Mouse (Mus musculus): ENCODE measurements around the gene Pacsin2. TPM values are rescaled to one million over a fixed set of nuclear protein-coding genes. Genes with fewer than 3 reads are reported as not detected.
"Not testable (repeated sequence)": the region's sequence is repeated elsewhere in the genome, so short reads cannot be mapped to it uniquely, and the experiment has no call there.

Pacsin2 gene
- polyA plus RNA-seq, 1 experiment from 2014 or later = 61.3 TPM

DNA sequence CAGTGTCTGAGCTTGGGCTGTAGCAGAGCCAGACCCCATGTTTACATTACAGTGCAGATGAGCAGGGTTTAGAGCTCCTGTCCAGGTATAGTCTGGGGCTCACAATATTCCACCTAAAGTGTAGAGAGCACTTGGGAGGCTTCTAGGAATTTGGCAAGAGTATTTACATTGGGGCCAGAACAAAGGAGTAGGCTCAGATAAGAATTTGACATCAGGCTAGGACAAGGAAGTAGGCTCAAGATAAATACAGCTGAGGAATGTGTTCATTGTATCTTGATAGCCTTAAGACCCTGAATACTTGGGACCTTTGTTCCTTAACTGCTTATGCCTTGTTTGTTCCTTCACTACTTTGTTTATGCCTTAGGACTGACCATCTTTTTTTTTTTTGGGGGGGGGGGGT lies 90.3 kb downstream of the Pacsin2 start:
- no peak overlapping the region for H3K4me2 ChIP-seq (ENCODE audit: low read length)
- no peaks in the 10 kb centered on the region for H3K9me3 ChIP-seq (replicated peaks; ENCODE audit: low read length)
- TF ChIP-seq CTCF (IDR thresholded peaks at IDR 0.05; ENCODE audit: low read depth) = no peak
- H3K27ac ChIP-seq = no peak overlapping the region
- H3K36me3 ChIP-seq (ENCODE audit: insufficient read depth, low read length) = peaks cover 24% of the 10 kb centered on the region
- H3K9ac ChIP-seq (ENCODE audit: low read depth, low read length) = no peak overlapping the region
- H3K27me3 ChIP-seq (ENCODE audit: insufficient read depth, low read length) = no peaks in the 10 kb centered on the region
- no peak for ATAC-seq (replicated peaks; ENCODE audit: low FRiP score, low read depth)
- no peaks in the 10 kb centered on the region for H3K4me1 ChIP-seq (replicated peaks; ENCODE audit: insufficient read depth, low read length)
- H3K4me3 ChIP-seq (replicated peaks; ENCODE audit: low read depth, low read length) = no peak overlapping the region
- no peak for DNase-seq (ENCODE audit: low spot score)

DNA sequence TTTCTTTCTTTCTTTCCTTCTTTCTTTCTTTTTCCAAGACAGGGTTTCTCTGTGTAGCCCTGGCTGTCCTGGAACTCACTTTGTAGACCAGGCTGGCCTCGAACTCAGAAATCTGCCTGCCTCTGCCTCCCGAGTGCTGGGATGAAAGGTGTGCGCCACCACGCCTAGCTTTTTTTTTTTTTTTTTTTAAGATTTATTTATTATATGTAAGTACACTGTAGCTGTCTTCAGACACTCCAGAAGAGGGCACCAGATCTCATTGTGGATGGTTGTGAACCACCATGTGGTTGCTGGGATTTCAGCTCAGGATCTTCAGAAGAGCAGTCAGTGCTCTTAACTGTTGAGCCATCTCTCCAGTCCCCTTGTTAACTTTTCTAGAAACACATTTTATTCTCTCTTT lies 95.7 kb downstream of the Pacsin2 start:
- not testable (repeated sequence) for H3K36me3 ChIP-seq (ENCODE audit: insufficient read depth, low read length); H3K9ac ChIP-seq (ENCODE audit: low read depth, low read length); H3K9me3 ChIP-seq (replicated peaks; ENCODE audit: low read length); H3K4me3 ChIP-seq (replicated peaks; ENCODE audit: low read depth, low read length); H3K27ac ChIP-seq; ATAC-seq (replicated peaks; ENCODE audit: low FRiP score, low read depth); H3K4me2 ChIP-seq (ENCODE audit: low read length); H3K27me3 ChIP-seq (ENCODE audit: insufficient read depth, low read length); H3K4me1 ChIP-seq (replicated peaks; ENCODE audit: insufficient read depth, low read length); DNase-seq (ENCODE audit: low spot score)
- 94% methylated on average over 4 of the region's 4 CpGs for WGBS
- TF ChIP-seq CTCF (IDR thresholded peaks at IDR 0.05; ENCODE audit: low read depth) = 0 out of 2 replicates have a peak, but pooled peaks have one; percentile 16

DNA sequence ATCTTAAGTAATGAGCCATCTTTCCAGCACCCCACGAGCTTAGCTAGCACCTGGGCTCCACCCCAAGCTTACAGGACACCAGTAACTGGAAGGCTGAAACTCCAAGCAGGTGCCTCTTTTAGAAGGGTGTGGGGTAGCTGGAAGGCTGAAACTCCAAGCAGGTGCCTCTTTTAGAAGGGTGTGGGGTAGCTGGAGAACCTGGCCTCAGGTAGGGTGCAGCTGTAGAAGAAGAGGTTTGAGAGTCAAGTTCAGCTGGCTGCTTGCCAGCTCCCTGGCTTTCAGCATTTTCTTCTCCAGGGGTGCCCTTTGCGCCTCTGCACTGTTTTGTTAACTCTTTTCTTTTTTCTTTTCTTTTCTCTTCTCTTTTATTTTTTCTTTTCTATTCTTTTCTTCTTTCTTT lies 96.1 kb downstream of the Pacsin2 start:
- no peak for TF ChIP-seq CTCF (IDR thresholded peaks at IDR 0.05; ENCODE audit: low read depth)
- Histone ChIP-seq H3K27me3 (ENCODE audit: insufficient read depth, low read length) (no peaks in the 10 kb centered on the region), H3K9ac (ENCODE audit: low read depth, low read length) (no peak overlapping the region), H3K4me3 (replicated peaks; ENCODE audit: low read depth, low read length) (no peak overlapping the region), H3K36me3 (ENCODE audit: insufficient read depth, low read length) (0 out of 2 replicates have a peak, but pooled peaks cover 5% of the 10 kb centered on the region), H3K27ac (no peak overlapping the region), H3K9me3 (replicated peaks; ENCODE audit: low read length) (no peaks in the 10 kb centered on the region), H3K4me2 (ENCODE audit: low read length) (no peak overlapping the region), H3K4me1 (replicated peaks; ENCODE audit: insufficient read depth, low read length) (0 out of 2 replicates have a peak, but pooled peaks cover 4% of the 10 kb centered on the region)
- ATAC-seq (replicated peaks; ENCODE audit: low FRiP score, low read depth) = no peak
- WGBS = 79% methylated on average over 2 of the region's 2 CpGs
- no peak for DNase-seq (ENCODE audit: low spot score)

DNA sequence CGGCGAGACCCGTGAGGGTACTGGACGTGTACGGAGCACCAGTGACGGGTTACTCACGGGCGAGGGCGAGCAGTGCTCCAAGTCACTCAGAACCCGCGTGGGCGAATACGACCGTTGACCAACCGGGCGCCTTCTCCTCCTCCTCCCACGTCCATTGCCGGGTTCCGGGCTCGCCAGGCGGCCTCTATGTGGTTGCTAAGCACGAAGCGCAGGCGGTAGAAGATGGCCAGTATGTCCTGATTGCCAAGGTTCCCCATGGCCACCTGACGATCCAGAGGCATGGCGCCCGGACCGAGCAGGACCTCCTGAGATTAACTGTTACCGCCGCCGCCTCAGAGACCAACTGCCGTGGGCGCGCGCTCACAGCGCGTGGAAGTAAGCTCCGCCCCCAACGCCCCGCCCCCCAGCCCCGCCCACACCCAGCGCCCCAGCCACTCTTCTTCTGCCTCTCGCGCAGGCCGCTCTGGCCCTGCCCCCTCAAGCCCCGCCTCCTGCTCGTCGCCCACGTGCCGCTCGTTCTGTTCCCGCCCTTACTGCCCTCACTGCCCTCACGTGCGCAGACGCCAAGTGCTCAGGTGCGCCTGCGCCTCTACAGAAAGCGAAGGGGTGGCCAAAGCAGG lies 97.4 kb downstream of the Pacsin2 start:
- Histone ChIP-seq H3K4me2 (ENCODE audit: low read length) (peak overlapping the region; percentile 79), H3K4me1 (replicated peaks; ENCODE audit: insufficient read depth, low read length) (0 out of 2 replicates have a peak, but pooled peaks cover 4% of the 10 kb centered on the region), H3K36me3 (ENCODE audit: insufficient read depth, low read length) (0 out of 2 replicates have a peak, but pooled peaks cover 1% of the 10 kb centered on the region), H3K4me3 (replicated peaks; ENCODE audit: low read depth, low read length) (peak overlapping the region; percentile 35), H3K27ac (no peak overlapping the region), H3K9me3 (replicated peaks; ENCODE audit: low read length) (no peaks in the 10 kb centered on the region), H3K27me3 (ENCODE audit: insufficient read depth, low read length) (no peaks in the 10 kb centered on the region), H3K9ac (ENCODE audit: low read depth, low read length) (peak overlapping the region; percentile 45; the same call in 1 of the 2 replicates)
- TF ChIP-seq CTCF (IDR thresholded peaks at IDR 0.05; ENCODE audit: low read depth) = no peak
- peak; percentile 92 for ATAC-seq (replicated peaks; ENCODE audit: low FRiP score, low read depth)
- DNase-seq (ENCODE audit: low spot score) = peak; percentile 86
- 22% methylated on average over 55 of the region's 58 CpGs for WGBS

DNA sequence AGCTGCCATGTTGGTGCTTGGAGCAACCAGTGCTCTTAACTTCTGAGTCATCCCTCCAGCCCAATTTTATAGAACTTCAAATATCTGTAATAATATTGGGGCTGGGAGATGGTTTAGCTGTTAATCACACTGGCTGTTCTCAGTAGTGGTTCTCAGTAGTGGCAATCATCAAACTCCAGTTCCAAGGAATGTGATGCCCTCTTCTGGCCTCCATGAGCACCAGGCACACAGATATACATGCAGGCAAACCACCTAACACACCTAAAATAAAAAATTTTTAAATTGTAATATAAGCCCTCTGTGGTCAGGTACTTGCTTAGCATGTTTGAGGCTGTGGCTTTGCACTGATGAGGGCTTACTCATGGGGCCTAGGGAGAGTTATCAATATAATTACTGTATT lies 98.7 kb downstream of the Pacsin2 start:
- H3K9ac ChIP-seq (ENCODE audit: low read depth, low read length) = no peak overlapping the region
- DNase-seq (ENCODE audit: low spot score) (no peak), ATAC-seq (replicated peaks; ENCODE audit: low FRiP score, low read depth) (no peak)
- H3K4me1 ChIP-seq (replicated peaks; ENCODE audit: insufficient read depth, low read length) = 0 out of 2 replicates have a peak, but pooled peaks cover 4% of the 10 kb centered on the region
- no peaks in the 10 kb centered on the region for H3K27me3 ChIP-seq (ENCODE audit: insufficient read depth, low read length)
- TF ChIP-seq CTCF (IDR thresholded peaks at IDR 0.05; ENCODE audit: low read depth) = peak; percentile 58
- H3K4me2 ChIP-seq (ENCODE audit: low read length) = no peak overlapping the region
- no peaks in the 10 kb centered on the region for H3K36me3 ChIP-seq (ENCODE audit: insufficient read depth, low read length)
- no peak overlapping the region for H3K4me3 ChIP-seq (replicated peaks; ENCODE audit: low read depth, low read length)
- H3K27ac ChIP-seq = no peak overlapping the region
- no peaks in the 10 kb centered on the region for H3K9me3 ChIP-seq (replicated peaks; ENCODE audit: low read length)

DNA sequence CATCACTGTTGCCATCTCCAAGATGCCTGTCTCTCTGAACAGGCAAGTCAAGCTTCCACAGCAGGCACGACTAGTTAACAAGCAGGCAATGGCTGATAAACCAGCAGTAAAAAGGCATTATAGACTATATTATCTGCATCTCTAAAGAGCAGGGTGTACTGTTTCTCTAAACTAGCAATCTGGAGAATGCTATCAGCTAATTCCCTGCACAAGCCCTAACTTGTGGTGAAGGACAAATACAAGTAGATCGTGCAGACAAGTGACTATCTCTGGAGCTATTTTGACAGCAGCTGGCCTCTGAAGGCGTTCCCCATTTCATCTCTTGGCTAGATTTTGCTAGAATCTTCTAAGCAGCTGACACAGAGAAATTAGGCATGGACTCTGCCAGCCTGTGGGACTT lies 100.2 kb downstream of the Pacsin2 start:
- H3K27ac ChIP-seq = no peak overlapping the region
- H3K36me3 ChIP-seq (ENCODE audit: insufficient read depth, low read length) = no peaks in the 10 kb centered on the region
- 0 out of 2 replicates have a peak, but pooled peaks cover 4% of the 10 kb centered on the region for H3K4me1 ChIP-seq (replicated peaks; ENCODE audit: insufficient read depth, low read length)
- ATAC-seq (replicated peaks; ENCODE audit: low FRiP score, low read depth) (no peak), DNase-seq (ENCODE audit: low spot score) (no peak)
- 66% methylated on average over 3 of the region's 3 CpGs for WGBS
- H3K4me3 ChIP-seq (replicated peaks; ENCODE audit: low read depth, low read length) = no peak overlapping the region
- no peak for TF ChIP-seq CTCF (IDR thresholded peaks at IDR 0.05; ENCODE audit: low read depth)
- no peak overlapping the region for H3K4me2 ChIP-seq (ENCODE audit: low read length)
- no peak overlapping the region for H3K9ac ChIP-seq (ENCODE audit: low read depth, low read length)
- no peaks in the 10 kb centered on the region for H3K9me3 ChIP-seq (replicated peaks; ENCODE audit: low read length)
- H3K27me3 ChIP-seq (ENCODE audit: insufficient read depth, low read length) = no peaks in the 10 kb centered on the region

DNA sequence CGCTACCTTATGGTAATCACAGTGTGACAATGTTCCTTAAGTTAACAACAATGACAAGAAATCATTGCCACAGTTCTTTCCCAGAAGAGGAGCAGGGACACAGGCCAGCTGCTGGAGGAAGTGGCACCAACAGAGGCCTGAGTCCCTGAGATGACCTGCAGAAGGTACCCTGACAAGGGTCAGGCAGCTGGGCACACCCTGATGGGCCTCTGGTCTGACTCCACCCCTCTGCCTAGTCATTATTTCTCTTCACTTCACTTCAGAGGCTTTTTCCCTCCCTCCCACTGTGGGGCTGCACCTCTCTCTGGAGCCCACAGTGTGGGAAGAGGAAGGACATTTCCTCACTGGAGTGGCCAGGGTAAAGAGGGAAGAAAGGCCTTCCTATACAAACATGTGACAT lies 101.6 kb downstream of the Pacsin2 start:
- not testable (repeated sequence) for H3K9ac ChIP-seq (ENCODE audit: low read depth, low read length); H3K4me1 ChIP-seq (replicated peaks; ENCODE audit: insufficient read depth, low read length); H3K27ac ChIP-seq; H3K27me3 ChIP-seq (ENCODE audit: insufficient read depth, low read length); ATAC-seq (replicated peaks; ENCODE audit: low FRiP score, low read depth); DNase-seq (ENCODE audit: low spot score); H3K4me3 ChIP-seq (replicated peaks; ENCODE audit: low read depth, low read length); H3K9me3 ChIP-seq (replicated peaks; ENCODE audit: low read length); H3K4me2 ChIP-seq (ENCODE audit: low read length); H3K36me3 ChIP-seq (ENCODE audit: insufficient read depth, low read length)
- WGBS = 83% methylated on average over 1 of the region's 1 CpGs

DNA sequence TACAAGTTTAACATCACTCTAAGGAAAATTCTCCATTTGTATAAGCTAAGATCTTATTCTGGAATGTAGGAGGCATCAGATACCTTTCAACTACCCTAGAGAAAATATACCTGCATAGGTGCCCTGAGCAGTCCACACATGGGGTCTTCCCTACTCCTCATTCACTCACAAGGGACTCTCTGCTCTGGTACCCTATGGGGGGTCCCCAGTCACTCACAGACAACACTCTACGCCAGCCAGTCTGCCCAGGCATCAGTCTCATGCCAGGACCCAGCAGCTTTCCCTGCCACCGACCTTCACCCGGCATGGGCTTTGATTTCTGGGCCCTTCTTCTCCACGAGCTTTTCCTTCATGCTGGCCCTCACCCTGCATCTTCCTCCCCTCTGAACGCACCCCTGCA lies 103.5 kb downstream of the Pacsin2 start:
- 75% methylated on average over 4 of the region's 5 CpGs for WGBS
- not testable (repeated sequence) for H3K4me3 ChIP-seq (replicated peaks; ENCODE audit: low read depth, low read length); H3K4me1 ChIP-seq (replicated peaks; ENCODE audit: insufficient read depth, low read length); H3K27me3 ChIP-seq (ENCODE audit: insufficient read depth, low read length); H3K27ac ChIP-seq; H3K4me2 ChIP-seq (ENCODE audit: low read length); H3K36me3 ChIP-seq (ENCODE audit: insufficient read depth, low read length); H3K9me3 ChIP-seq (replicated peaks; ENCODE audit: low read length); DNase-seq (ENCODE audit: low spot score); ATAC-seq (replicated peaks; ENCODE audit: low FRiP score, low read depth); H3K9ac ChIP-seq (ENCODE audit: low read depth, low read length)

Data from kidney, postnatal 0 days (tissue).